In genomic region chr6:38297580-38298245, GRCm38 (mm10) we compare ENCODE assay signal across 9 mouse cellular contexts. TPM values are rescaled to one million over a fixed set of nuclear protein-coding genes. Genes with fewer than 3 reads are reported as not detected.
DNase-seq lines count a peak whose midpoint lies in the region; ATAC-seq lines count a peak whose summit lies in the region.
"Had no signal": no experiment of that assay in that cellular context is flagged by ENCODE, and none has a peak within 500 bp of the region (broad histone marks: within the 10 kb centered on the region; RNA-seq: fewer than 3 reads in every experiment).

No protein-coding gene starts in this region.

- no peaks in the 10 kb centered on the region for H3K9me3 ChIP-seq in lung, embryonic 16.5 days (ENCODE audit: control insufficient read depth, low read length)
- 0 out of 2 replicates have a peak, but pooled peaks cover 3% of the 10 kb centered on the region for H3K9me3 ChIP-seq in forebrain, embryonic 10.5 days
- H3K9me3 ChIP-seq in limb, embryonic 12.5 days: no peaks in the 10 kb centered on the region
- no peaks in the 10 kb centered on the region for H3K9me3 ChIP-seq in stomach, embryonic 15.5 days

- no peak for DNase-seq in lung, postnatal 36 days
- peak; percentile 49 for DNase-seq in forebrain, embryonic 10.5 days (ENCODE audit: extremely low spot score, low spot score)
- no peak for DNase-seq in urinary bladder, postnatal 4 days (ENCODE audit: low spot score in 2 of 2)
- DNase-seq in natural killer cell, adult 2 months (ENCODE audit: low spot score in 2 of 2): no peak
- DNase-seq in cerebellum, adult 11 months: no peak
- DNase-seq: kidney, postnatal 25 days had no signal

- no peak for ATAC-seq in lung, embryonic 16.5 days (ENCODE audit: low read depth)
- ATAC-seq in limb, embryonic 12.5 days (ENCODE audit: insufficient number of reproducible peaks, insufficient read depth, low FRiP score, low TSS enrichment, low read depth): no peak
- no peak for ATAC-seq in stomach, embryonic 15.5 days (ENCODE audit: insufficient read depth, low FRiP score, low read depth)

- no peaks in the 10 kb centered on the region for H3K27me3 ChIP-seq in lung, embryonic 16.5 days (ENCODE audit: control insufficient read depth, insufficient read depth, low read depth, low read length)
- peaks cover 49% of the 10 kb centered on the region for H3K27me3 ChIP-seq in forebrain, embryonic 10.5 days (ENCODE audit: poor library complexity, severe bottlenecking)
- H3K27me3 ChIP-seq in limb, embryonic 12.5 days: no peaks in the 10 kb centered on the region
- H3K27me3 ChIP-seq in stomach, embryonic 15.5 days (replicated peaks): no peaks in the 10 kb centered on the region

- H3K27ac ChIP-seq in lung, embryonic 16.5 days (ENCODE audit: low read length): peak overlapping the region; percentile 98
- peak overlapping the region; percentile 98 for H3K27ac ChIP-seq in forebrain, embryonic 10.5 days
- H3K27ac ChIP-seq in limb, embryonic 12.5 days: peak overlapping the region; percentile 99
- H3K27ac ChIP-seq in stomach, embryonic 15.5 days: peak overlapping the region; percentile 97

- peaks cover 6% of the 10 kb centered on the region; the same call in 1 of the 2 replicates for H3K4me1 ChIP-seq in lung, embryonic 16.5 days (replicated peaks; ENCODE audit: control insufficient read depth, insufficient read depth, low read length)
- H3K4me1 ChIP-seq in forebrain, embryonic 10.5 days: peaks cover 33% of the 10 kb centered on the region
- peaks cover 12% of the 10 kb centered on the region for H3K4me1 ChIP-seq in limb, embryonic 12.5 days (replicated peaks)
- H3K4me1 ChIP-seq in stomach, embryonic 15.5 days: 0 out of 2 replicates have a peak, but pooled peaks cover 4% of the 10 kb centered on the region

- WGBS in lung, embryonic 16.5 days: 22% methylated on average over 12 of the region's 12 CpGs
- 45% methylated on average over 12 of the region's 12 CpGs for WGBS in forebrain, embryonic 10.5 days
- 42% methylated on average over 12 of the region's 12 CpGs for WGBS in limb, embryonic 12.5 days
- 32% methylated on average over 12 of the region's 12 CpGs for WGBS in stomach, embryonic 15.5 days

- H3K36me3 ChIP-seq in lung, embryonic 16.5 days (ENCODE audit: control insufficient read depth, insufficient read depth, low read length): peaks cover 25% of the 10 kb centered on the region
- H3K36me3 ChIP-seq in forebrain, embryonic 10.5 days (replicated peaks): peaks cover 44% of the 10 kb centered on the region
- H3K36me3 ChIP-seq in limb, embryonic 12.5 days: peaks cover 46% of the 10 kb centered on the region
- H3K36me3 ChIP-seq in stomach, embryonic 15.5 days: peaks cover 16% of the 10 kb centered on the region

- peak overlapping the region; percentile 93 for H3K4me3 ChIP-seq in lung, embryonic 16.5 days (ENCODE audit: low read length)
- peak overlapping the region; percentile 77 for H3K4me3 ChIP-seq in forebrain, embryonic 10.5 days
- peak overlapping the region; percentile 90 for H3K4me3 ChIP-seq in limb, embryonic 12.5 days (replicated peaks)
- peak overlapping the region; percentile 86 for H3K4me3 ChIP-seq in stomach, embryonic 15.5 days (replicated peaks)

- H3K9ac ChIP-seq in lung, embryonic 16.5 days (ENCODE audit: low read length): peak overlapping the region; percentile 96
- peak overlapping the region; percentile 99 for H3K9ac ChIP-seq in limb, embryonic 12.5 days (replicated peaks)
- H3K9ac ChIP-seq in stomach, embryonic 15.5 days: peak overlapping the region; percentile 90; the same call in 1 of the 2 replicates

- peak overlapping the region; percentile 79 for H3K4me2 ChIP-seq in lung, embryonic 16.5 days (ENCODE audit: low read depth, low read length)
- peak overlapping the region; percentile 64 for H3K4me2 ChIP-seq in limb, embryonic 12.5 days
- peak overlapping the region; percentile 69 for H3K4me2 ChIP-seq in stomach, embryonic 15.5 days

RNA-seq across cellular contexts. Expression of gene Zc3hav1l, which starts 1.3 kb away (rescaled TPM):
- 7.3 and 8.7 TPM in 2 replicates for polyA plus RNA-seq in lung, embryonic 16.5 days (2015; fragmentation: Nextera tagmentation; extraction: Ambion mirVana)
- 14.0 and 14.3 TPM in 2 replicates for polyA plus RNA-seq in forebrain, embryonic 10.5 days (2016; fragmentation: Nextera tagmentation; extraction: Ambion mirVana)
- 15.7 and 19.6 TPM in 2 replicates for polyA plus RNA-seq in limb, embryonic 12.5 days (2016; fragmentation: Nextera tagmentation; extraction: Ambion mirVana)
- polyA plus RNA-seq in stomach, embryonic 15.5 days (2015; fragmentation: Nextera tagmentation; extraction: Ambion mirVana): 8.2 and 9.4 TPM in 2 replicates

RNA-seq across cellular contexts. Expression of gene D630045J12Rik, which starts 43.9 kb away (rescaled TPM):
- polyA plus RNA-seq in lung, embryonic 16.5 days (2015; fragmentation: Nextera tagmentation; extraction: Ambion mirVana): 2.6 and 2.9 TPM in 2 replicates
- polyA plus RNA-seq in forebrain, embryonic 10.5 days (2016; fragmentation: Nextera tagmentation; extraction: Ambion mirVana): 5.4 and 6.3 TPM in 2 replicates
- polyA plus RNA-seq in limb, embryonic 12.5 days (2016; fragmentation: Nextera tagmentation; extraction: Ambion mirVana): 7.6 and 9.2 TPM in 2 replicates
- 3.5 and 3.8 TPM in 2 replicates for polyA plus RNA-seq in stomach, embryonic 15.5 days (2015; fragmentation: Nextera tagmentation; extraction: Ambion mirVana)

RNA-seq across cellular contexts. Expression of gene Zc3hav1, which starts 56.7 kb away (rescaled TPM):
- polyA plus RNA-seq in lung, embryonic 16.5 days (2015; fragmentation: Nextera tagmentation; extraction: Ambion mirVana): 8.0 and 11.0 TPM in 2 replicates
- 2.0 and 2.2 TPM in 2 replicates for polyA plus RNA-seq in forebrain, embryonic 10.5 days (2016; fragmentation: Nextera tagmentation; extraction: Ambion mirVana)
- polyA plus RNA-seq in limb, embryonic 12.5 days (2016; fragmentation: Nextera tagmentation; extraction: Ambion mirVana): 2.1 and 2.5 TPM in 2 replicates
- 10.2 and 12.1 TPM in 2 replicates for polyA plus RNA-seq in stomach, embryonic 15.5 days (2015; fragmentation: Nextera tagmentation; extraction: Ambion mirVana)
